Mouse (Mus musculus) ovary, postnatal 10 days (tissue): ENCODE data around the gene Sfpq.

ENCODE experiments used
- DNase-seq: peaks from one replicate; pipeline ENCODE4 v3.0.0; 2022; ENCODE audit warnings: low spot score

The Sfpq gene

DNA sequence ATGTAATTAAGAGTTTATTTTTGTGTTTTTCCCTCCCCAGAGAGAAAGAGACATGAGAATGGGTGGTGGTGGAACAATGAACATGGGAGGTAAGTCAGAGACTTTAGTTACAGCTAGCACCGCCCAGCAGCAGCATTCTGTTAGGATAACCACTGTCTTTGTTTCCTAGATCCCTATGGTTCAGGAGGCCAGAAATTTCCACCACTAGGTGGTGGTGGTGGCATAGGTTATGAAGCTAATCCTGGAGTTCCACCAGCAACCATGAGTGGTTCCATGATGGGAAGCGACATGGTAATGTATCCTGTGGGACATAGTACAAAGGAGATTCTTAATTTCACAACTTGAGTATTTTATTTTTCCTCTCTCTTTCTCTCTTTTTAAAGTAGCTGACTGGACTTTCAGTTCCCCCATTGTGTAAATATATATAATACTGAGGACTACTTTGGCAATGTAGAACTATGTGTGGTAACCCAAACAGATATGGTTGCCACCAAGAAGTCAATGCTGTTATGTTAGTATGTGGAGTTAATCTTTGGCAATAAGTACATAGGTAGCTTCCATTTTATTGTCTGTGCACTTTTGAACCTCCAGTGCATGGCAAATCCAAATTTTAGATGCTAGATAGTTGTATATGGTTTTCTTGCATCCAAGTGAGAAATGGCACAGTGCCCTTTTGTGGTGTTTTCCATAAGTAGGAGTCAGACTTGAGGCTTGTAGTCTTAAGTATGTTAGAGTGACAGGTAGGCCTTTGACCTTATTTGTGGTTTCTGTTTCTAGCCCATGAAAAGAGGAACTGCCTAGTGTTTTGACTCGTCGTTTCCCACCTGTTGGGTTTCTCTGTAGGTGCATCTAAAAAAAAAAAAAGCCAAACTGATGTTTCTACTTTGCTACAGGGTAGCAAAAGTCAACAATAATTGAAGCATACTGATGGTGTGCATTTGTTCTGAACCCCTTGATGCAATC, 6.4 kb downstream of the Sfpq start:
- DNase-seq = no peak

DNA sequence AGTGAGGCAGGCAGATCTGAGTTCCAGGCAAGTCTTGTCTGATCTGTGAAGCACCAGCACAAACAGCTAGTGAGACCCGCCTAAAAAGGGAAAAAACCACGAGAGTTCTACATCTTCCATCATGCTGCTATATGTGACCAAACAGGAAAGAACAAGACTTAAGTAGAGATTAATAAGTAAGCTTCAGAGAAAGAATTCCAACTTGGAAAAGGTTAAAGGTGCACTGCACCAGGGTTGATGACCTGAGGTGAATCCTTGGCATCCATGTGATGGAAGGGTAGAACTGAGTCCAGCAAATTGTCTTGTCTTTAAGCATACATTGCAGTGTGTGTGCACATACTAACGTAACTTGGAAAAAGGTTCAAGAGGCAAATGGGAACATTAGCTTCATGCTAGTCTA, 16.0 kb downstream of the Sfpq start:
- no peak for DNase-seq

DNA sequence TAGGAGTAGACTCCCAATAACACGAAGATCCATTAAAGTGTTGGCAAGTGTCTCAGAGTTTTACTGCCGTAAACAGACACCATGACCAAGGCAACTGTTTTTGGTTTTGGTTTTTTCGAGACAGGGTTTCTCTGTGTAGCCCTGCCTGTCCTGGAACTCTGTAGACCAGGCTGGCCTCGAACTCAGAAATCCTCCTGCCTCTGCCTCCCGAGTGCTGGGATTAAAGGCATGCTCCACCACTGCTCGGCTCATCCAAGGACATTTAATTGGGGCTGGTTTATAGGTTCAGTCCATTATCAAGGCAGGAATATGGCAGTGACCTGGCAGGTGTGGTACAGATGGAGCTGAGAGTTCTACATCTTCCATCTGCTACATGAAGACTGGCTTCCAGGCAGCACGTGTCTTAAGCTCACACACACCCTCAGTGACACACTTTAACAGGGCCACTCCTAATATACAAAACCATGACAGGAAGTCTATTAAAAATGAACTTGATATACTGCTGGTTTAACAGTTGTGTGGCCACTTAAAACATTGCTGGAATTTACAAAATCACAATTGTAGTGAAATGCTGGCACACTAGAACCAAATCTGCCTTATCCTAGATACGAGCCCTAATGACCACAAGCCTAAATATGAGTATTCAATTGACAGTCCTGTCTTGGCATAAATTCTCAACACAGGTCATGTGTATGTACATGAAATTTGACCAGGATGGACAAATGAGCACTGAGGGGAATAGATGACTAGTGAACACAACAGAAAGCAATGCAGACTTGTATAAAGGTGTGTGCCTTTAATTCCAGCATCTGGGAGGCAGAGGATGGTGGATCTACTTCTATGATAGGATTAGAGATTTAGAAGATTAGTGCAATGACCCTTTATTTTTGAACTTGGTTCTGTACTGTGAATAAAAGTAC, 17.0 kb downstream of the Sfpq start:
- DNase-seq = no peak

DNA sequence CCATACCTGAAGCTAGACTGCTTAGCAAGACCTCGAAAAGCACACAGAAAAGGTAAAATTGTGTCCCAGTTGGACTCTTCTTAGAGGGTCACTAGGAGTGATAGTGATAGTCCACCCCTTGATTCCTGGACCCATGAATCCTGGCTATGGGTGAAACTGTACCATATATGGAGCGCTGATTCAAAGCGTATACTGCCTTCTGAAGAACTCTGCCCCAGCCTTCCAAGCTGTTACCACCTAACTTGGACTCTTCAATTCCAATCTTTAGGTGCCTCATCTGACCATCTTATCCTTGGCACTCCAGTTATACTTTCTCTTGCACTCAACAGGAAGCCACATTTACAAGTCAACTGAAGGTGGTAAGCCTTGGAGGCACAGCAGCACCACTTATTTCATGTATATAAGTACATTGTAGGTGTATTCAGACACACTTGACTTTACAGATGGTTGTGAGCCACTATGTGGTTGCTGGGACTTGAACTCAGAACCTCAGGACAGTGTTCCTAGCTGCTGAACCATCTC, 17.8 kb downstream of the Sfpq start:
- DNase-seq = no peak

DNA sequence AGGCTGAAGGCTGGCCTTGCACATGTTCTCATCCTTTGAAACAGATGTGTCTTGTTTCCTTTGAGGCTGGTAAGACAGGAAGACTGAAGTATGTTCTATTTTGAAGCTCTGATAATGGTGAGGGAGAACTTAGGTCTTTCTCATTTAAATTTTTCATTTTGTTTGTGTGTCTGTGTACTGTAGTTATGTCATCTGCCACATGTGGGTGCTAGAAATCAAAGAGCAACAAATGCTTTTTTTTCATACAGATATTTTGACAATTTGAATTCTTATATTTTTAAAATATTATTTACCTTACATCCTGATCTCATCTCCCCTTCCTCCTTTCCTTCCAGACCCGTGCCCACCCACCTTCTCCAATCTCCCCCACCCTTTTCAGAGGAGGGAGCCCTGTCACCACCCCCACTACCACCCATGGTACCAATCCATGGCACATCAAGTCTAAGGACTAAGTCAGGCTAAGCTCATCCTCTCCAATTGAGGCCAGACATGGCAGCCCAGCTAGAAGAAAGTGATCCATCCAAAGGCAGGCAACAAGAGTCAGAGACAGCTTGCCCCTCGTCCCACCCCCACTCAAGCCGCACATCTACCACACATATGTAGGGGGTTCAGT, 18.9 kb downstream of the Sfpq start:
- DNase-seq = no peak

DNA sequence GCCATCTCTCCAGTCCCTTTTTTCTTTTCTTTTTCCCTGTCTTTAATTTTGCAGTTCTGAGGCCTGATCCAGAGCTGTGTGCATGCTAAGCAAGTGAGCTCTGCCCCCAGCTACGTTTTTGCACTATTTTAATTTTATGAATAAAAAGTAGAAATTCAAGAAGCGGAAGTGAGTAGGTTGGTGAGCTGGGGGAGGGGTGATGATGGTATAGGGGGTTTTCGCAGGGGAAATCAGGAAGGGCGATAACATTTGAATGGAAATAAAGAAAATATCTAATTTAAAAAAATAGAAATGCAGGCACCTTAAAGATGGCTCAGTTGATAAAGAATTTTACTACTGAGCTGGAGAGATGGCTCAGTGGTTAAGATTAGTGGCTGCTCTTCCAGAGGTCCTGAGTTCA, 22.4 kb downstream of the Sfpq start:
- DNase-seq = no peak

DNA sequence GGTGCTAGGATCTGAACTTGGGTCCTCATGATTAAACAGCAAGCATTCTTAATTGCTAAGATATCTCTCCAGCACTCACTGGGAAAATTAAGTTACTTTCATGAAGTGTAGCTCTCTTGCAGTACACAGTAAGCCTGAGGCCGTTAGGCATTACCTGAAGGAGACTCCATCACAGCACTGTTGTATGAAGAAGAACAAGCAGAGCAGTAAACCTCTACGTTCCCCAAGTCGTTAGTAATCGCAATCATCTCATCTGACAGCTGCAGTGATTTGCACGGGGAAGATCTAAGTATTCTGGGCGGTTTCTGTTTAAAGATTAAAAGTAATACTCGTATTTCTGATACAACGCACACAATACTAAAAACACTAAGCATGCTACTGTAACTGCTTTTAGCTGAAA, 30.0 kb downstream of the Sfpq start:
- DNase-seq = no peak

DNA sequence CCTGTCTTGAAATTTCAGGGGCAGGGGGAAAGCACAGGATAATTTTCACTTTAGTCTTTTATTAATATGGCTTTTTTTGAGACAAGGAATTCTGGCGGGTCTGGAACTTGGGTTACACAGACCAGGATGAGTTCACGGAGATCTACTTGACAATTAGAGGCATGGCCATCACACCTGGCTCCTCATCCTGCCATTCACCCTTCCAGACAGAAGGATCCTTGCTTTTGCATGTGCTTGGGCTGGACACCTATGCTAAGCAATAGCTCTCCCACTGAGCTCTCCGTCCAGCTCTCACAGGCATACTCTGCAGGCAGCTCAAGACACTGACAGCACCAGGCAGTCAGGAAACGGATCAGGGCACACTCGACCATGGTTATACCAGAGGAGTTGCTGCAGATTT, 31.9 kb downstream of the Sfpq start:
- DNase-seq = no peak

DNA sequence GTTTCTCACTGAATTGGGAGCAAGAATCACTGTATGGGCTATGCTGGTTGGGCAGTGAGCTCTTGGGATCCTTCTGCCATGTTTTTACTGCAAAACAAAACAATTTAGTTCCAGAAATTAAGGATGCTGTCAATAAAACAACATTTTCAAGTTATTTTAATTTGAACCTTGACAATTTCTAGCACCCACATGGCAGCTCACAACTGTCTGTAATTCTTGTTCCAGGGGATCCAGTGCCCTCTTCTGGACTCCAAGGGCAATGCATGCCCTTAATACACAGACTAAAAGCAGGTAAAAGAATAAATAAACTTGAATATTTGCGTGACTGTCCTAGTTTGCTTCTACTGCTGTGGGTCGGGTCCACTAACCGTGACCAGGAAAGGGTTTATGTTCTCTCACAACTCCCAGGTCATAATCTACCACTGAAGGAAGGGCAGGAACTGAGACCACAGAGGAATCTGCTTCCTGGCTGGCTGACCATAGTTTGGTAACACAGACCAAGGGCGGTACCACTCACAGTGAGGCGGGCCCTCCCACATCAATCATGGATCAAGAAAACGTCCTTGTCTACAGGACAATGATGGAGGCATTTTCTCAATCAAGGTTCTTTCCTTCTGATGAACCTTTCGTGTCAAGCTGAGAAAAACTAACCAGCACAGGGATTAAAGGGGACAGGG, 33.5 kb downstream of the Sfpq start:
- DNase-seq = no peak

DNA sequence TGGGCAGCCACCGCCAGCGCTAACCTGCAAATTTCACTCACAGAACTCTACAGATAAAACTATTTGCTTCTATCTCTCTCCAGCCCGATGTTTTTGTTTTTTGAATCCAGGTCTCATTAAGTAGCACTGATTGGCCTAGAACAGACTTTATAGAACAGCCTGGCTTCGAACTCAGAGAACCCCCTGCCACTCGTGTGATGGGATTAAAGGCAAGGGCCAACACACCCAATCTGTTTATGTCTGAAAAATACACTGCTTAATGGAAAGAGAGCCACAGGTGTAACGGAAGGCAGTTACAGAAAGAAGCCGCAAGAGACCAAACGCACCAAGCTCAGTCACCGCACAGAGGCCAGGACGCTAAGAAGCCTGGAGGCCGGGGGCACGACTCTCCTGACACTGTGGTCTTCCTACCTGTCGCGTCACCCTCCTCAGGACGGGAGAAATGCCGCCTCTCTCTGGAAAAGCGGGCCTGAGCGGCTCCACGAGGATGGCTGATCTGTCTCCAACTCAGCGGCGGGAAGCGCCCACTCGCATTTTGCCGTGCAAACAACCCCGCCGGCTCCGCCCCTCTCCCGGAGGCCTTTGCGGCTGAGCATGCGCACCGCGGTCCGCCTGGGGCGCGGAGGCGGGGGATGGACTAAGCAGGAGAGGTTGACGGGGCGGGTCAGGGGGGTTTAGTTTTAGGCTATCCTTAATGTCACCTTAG, 39.6 kb downstream of the Sfpq start, which contains the start of gene Zmym1:
Zmym1 (minus strand) TSS at position 568 of the 706 bp plus-strand sequence.
- peak; percentile 76 for DNase-seq

DNA sequence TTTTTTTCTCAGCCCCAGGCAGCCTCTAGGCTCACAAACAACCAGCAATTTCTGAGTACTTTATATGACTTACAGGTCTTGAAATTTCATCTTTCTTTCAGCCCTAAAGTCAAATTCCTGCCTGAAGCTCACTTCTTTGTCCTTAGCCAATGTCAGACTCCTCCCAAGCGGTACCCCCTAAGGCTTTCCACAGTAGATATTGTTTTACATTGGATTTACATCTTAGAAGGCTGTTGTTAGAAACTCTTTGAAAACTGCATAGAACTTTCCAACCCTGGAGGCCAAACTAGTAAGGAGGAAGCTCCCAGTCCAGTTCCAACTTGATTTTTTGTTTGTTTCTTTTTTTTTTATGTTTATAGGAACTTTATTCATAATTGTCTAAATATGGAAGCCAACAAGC, 42.9 kb downstream of the Sfpq start:
- DNase-seq = no peak

DNA sequence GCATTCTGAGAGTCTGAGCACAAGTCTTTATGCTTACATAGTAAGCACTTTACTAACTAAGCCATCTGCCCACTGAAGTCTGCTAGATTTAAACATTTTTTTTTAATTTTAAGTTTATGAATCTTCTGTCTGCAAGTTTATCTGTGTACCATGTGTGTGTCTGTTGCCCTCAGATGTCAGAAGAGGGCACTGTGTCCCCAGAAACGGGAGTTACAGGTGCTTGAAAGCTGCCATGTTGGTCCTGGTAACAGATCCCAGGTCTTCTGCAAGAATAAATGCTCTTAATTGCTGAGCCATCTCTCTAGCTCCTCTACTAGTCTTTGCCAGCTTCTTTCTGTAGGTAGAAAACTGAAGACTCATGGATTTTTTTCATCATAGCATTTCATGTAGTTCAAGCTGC, 53.8 kb downstream of the Sfpq start:
- DNase-seq = no peak

DNA sequence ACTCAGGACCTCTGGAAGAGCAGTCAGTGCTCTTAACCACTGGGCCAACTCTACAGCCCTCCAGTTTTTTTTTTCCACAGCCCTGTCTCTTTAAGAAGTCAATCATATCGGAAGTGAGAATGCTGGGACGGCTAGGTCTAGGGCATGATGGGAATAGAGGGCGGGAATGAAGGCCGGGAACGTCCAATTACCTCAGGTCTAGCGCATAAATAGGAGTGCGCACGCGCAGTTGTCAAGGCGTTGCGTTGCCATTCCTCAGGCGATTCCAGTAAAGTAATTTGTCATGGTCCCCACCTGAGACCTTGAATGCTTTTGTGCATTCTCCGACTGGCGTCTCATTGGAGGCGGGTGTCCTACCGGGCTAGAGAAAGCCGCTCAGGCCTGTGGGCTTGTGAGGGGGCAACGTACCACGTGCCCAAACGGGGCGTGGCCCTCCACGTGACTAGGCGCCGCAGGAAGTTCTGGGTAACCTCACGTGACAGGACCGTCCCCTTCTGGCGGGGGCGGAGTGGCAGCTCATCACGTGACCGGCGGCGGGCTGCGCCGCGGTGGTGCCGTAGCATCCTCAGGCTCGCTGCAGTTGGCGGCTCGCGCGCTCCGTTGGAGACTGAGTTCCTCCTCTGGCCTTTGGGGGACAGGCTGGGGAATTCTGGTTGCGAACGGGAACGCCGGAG, 55.9 kb downstream of the Sfpq start, which contains the start of gene Zmym6:
Zmym6 (plus strand) TSS at position 509 of the 674 bp plus-strand sequence.
- peak; percentile 90 for DNase-seq

DNA sequence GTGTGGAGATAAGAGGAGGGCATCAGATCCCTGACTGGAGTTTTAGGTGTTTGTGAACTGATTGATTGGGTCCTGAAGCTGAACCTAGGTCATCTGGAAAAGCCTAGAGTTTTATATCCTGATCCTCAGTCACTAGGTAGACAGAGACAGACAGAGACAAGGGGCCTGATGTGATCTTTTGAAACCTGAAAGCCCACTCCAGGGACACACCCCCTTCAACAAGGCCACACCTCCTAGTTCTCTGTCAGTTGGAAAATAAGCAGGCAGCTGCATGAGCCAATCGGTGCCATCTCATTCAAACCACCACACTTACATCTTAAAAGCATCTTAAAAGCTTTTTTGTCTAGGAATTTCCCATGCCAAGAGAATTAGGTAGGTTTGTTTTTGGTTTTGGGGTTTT, 59.7 kb downstream of the Sfpq start:
- DNase-seq = no peak

DNA sequence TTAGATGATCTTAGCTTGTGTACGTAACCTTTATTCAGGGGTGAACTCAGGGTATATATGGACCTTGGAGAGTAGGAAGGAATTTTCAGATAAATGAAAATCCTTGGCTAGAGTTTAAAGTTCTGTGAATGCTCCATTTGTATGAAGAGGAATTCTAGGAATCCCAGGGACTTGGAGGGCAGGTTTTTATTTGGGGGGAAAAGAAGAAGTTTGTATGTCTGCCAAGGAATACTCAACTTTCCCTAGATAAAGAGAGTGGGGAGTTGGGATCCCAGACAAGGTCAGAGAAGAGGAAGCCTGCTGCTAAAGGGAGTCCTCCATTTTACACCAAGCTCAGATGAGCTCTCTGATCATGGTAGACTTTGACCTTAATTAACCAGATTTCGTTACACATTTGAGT, 62.0 kb downstream of the Sfpq start:
- DNase-seq = no peak

DNA sequence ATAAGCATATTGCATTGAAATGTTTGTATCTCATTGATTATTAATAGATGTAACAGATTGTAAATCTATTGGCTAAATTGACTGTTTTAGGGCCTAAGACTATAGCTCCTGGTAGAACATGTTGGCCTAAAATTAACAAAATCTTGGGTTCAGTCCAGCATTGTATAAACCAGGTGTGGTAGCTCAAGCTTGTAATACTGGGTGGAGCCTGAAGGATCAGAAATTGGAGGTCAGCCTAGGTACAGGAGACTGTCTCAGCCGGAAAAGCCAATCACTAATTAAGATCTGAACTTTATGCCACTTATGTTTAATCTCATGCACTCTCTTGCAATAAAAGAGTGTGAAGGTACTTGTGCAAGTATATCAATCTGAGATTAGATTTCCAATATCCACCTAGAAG, 64.6 kb downstream of the Sfpq start:
- no peak for DNase-seq
